Mouse (Mus musculus): ENCODE measurements around the gene 4930470P17Rik.

DNA sequence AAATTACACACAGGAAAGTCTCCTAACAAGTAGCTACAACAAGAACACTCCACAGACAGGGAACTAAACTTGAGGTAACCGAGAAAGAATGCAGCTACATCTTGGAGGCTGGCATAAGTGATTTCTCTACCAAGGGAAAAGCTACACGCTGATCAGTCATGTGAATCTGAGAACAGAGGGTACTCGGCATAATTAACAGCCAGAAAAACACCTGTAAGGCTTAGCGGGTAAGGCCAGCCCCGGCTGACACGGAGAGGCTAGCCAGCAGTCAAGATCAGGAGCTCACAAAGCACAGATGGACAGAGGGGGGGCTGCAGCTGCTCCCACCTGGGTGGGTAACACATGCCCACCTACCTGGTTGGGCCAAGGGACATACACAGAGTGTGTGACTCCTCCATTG, 9.7 kb downstream of the 4930470P17Rik start:
- no peak for TF ChIP-seq GATA1 (IDR thresholded peaks at IDR 0.05; ENCODE audit: low read length)
- TF ChIP-seq TAL1 (IDR thresholded peaks at IDR 0.05; ENCODE audit: low read length) = no peak
